Mouse (Mus musculus) MEL (cell line): ENCODE measurements around the gene Kcnmb4. TPM values are rescaled to one million over a fixed set of nuclear protein-coding genes. Genes with fewer than 3 reads are reported as not detected.

Experiments used
- DNase-seq: peaks from one replicate; pipeline ENCODE4 v3.0.0; 2011; ENCODE audit warnings: low read depth, low spot score
- H3K27ac ChIP-seq: 2 replicates; pipeline ENCODE4 v1.5.1; 2012; ENCODE audit warnings: low read depth, mild to moderate bottlenecking, control low read depth, low read length, moderate library complexity; ENCODE audit not compliant: control insufficient read depth
- H3K27me3 ChIP-seq, 2 experiments: fragments of 150-350 bp in 1 of 2; sonication (generic) in 1 of 2; 2 replicates each; pipeline ENCODE4 v1.6.1; 2012; ENCODE audit warnings: low read length in 2 of 2, mild to moderate bottlenecking in 2 of 2, improper control_type of control experiment in 1 of 2, moderate library complexity in 1 of 2; ENCODE audit not compliant: insufficient read depth in 2 of 2, control insufficient read depth in 1 of 2
- H3K36me3 ChIP-seq, 2 experiments: 2 replicates each; pipeline ENCODE4 v1.6.1; 2012 to 2014; ENCODE audit warnings: low read length in 2 of 2, improper control_type of control experiment in 1 of 2, inconsistent platforms in 1 of 2, mild to moderate bottlenecking in 1 of 2; ENCODE audit not compliant: insufficient read depth in 2 of 2, control insufficient read depth in 1 of 2
- H3K4me1 ChIP-seq, 2 experiments: fragments of 150-350 bp in 1 of 2; sonication (generic) in 1 of 2; 2 replicates each; pipeline ENCODE4 v1.6.1; 2012; ENCODE audit warnings: low read length in 2 of 2, improper control_type of control experiment in 1 of 2, mild to moderate bottlenecking in 1 of 2; ENCODE audit not compliant: insufficient read depth in 2 of 2, control insufficient read depth in 1 of 2
- H3K4me3 ChIP-seq, 2 experiments: fragments of 150-350 bp in 1 of 2; sonication (generic) in 1 of 2; 2 replicates each; pipeline ENCODE4 v1.5.1; 2012; ENCODE audit warnings: low read depth in 2 of 2, low read length in 2 of 2, mild to moderate bottlenecking in 2 of 2, moderate library complexity in 2 of 2, control low read depth in 1 of 2, improper control_type of control experiment in 1 of 2; ENCODE audit not compliant: control insufficient read depth in 1 of 2, insufficient read depth in 1 of 2
- H3K79me2 ChIP-seq: 2 replicates; pipeline ENCODE4 v1.6.1; 2012; ENCODE audit warnings: mild to moderate bottlenecking, low read length, moderate library complexity; ENCODE audit not compliant: control insufficient read depth, poor library complexity, insufficient read depth
- H3K9ac ChIP-seq: 2 replicates; pipeline ENCODE4 v1.6.1; 2012; ENCODE audit warnings: low read depth, mild to moderate bottlenecking, control low read depth, low read length, moderate library complexity; ENCODE audit not compliant: control insufficient read depth, poor library complexity, severe bottlenecking
- H3K9me3 ChIP-seq: fragments of 150-350 bp; sonication (generic); replicated peaks from 2 replicates; pipeline ENCODE4 v1.6.1; 2012; ENCODE audit warnings: mild to moderate bottlenecking, low read length, improper control_type of control experiment, moderate library complexity; ENCODE audit not compliant: insufficient read depth
- BHLHE40 ChIP-seq: IDR thresholded peaks from 2 replicates; pipeline ENCODE4 v1.6.1; 2012; ENCODE audit warnings: low read depth, mild to moderate bottlenecking, inconsistent platforms, low read length, improper control_type of control experiment, borderline replicate concordance
- CHD1 ChIP-seq: IDR thresholded peaks from 2 replicates; pipeline ENCODE4 v1.6.1; 2012; ENCODE audit warnings: low read depth, mild to moderate bottlenecking, inconsistent platforms, low read length, improper control_type of control experiment
- CTCF ChIP-seq, 3 experiments: IDR thresholded peaks in 2 of 3; conservative IDR thresholded peaks in 1 of 3; 2 replicates each; pipeline ENCODE4 v1.5.1; 2011 to 2012; ENCODE audit warnings: low read length in 3 of 3, low read depth in 2 of 3, mild to moderate bottlenecking in 2 of 3, improper control_type of control experiment in 1 of 3, inconsistent platforms in 1 of 3, mixed read lengths in 1 of 3, moderate library complexity in 1 of 3; ENCODE audit not compliant: control insufficient read depth in 1 of 3, insufficient read depth in 1 of 3, poor library complexity in 1 of 3, severe bottlenecking in 1 of 3
- EP300 ChIP-seq, 2 experiments: IDR thresholded peaks; 2 replicates each; pipeline ENCODE4 v1.6.1; 2011; ENCODE audit warnings: improper control_type of control experiment in 2 of 2, low read length in 2 of 2, low read depth in 1 of 2, mild to moderate bottlenecking in 1 of 2
- KAT2A ChIP-seq: conservative IDR thresholded peaks from 2 replicates; pipeline ENCODE4 v1.6.1; 2012; ENCODE audit warnings: low read depth, low read length, improper control_type of control experiment, inconsistent platforms
- MAFK ChIP-seq: IDR thresholded peaks from 2 replicates; pipeline ENCODE4 v1.6.1; 2011; ENCODE audit warnings: low read depth, mild to moderate bottlenecking, low read length, improper control_type of control experiment, borderline replicate concordance
- MAX ChIP-seq: IDR thresholded peaks from 2 replicates; pipeline ENCODE4 v1.6.1; 2011; ENCODE audit warnings: low read length, improper control_type of control experiment
- MYC ChIP-seq: IDR thresholded peaks from 2 replicates; pipeline ENCODE4 v1.6.1; 2011; ENCODE audit warnings: low read depth, mild to moderate bottlenecking, low read length, improper control_type of control experiment, moderate library complexity
- NELFE ChIP-seq: IDR thresholded peaks from 2 replicates; pipeline ENCODE4 v1.6.1; 2011; ENCODE audit warnings: low read depth, low read length, improper control_type of control experiment
- POLR2A ChIP-seq, 2 experiments: IDR thresholded peaks; 2 replicates each; pipeline ENCODE4 v1.6.1; 2011 to 2012; ENCODE audit warnings: low read length in 2 of 2, mild to moderate bottlenecking in 2 of 2, control low read depth in 1 of 2, improper control_type of control experiment in 1 of 2, low read depth in 1 of 2, moderate library complexity in 1 of 2; ENCODE audit not compliant: control insufficient read depth in 1 of 2, insufficient read depth in 1 of 2, poor library complexity in 1 of 2
- RCOR1 ChIP-seq: IDR thresholded peaks from 2 replicates; pipeline ENCODE4 v1.6.1; 2012; ENCODE audit warnings: low read depth, mild to moderate bottlenecking, inconsistent platforms, low read length, improper control_type of control experiment
- SIN3A ChIP-seq: IDR thresholded peaks from 2 replicates; pipeline ENCODE4 v1.6.1; 2012; ENCODE audit warnings: low read length, improper control_type of control experiment, inconsistent platforms
- ZC3H11A ChIP-seq: IDR thresholded peaks from 2 replicates; pipeline ENCODE4 v1.6.1; 2012; ENCODE audit warnings: low read depth, mild to moderate bottlenecking, inconsistent platforms, low read length, improper control_type of control experiment
- ZKSCAN1 ChIP-seq: IDR thresholded peaks from 2 replicates; pipeline ENCODE4 v1.6.1; 2012; ENCODE audit warnings: low read depth, mild to moderate bottlenecking, inconsistent platforms, low read length, improper control_type of control experiment, moderate library complexity
- polyA plus RNA-seq, 2 experiments: library from polyadenylated mRNA; stranded (reverse) in 1 of 2; unstranded in 1 of 2; fragments of >175 nt in 1 of 2; fragments of >200 nt in 1 of 2; gene quantifications; 2 replicates each; pipeline versions ENCODE4 v1.2.1 to v1.2.4; 2012; ENCODE audit warnings: low replicate concordance in 2 of 2, low read depth in 1 of 2; ENCODE audit not compliant: insufficient read length in 2 of 2, insufficient read depth in 1 of 2, missing spikeins in 1 of 2
- total RNA-seq: library from RNA; depleted of rRNA; stranded (reverse); fragments of 300-350 nt; gene quantifications from 2 replicates; pipeline ENCODE4 v1.2.3, GENCODE M21; 2012

The Kcnmb4 gene
- total and polyA plus RNA-seq, 3 experiments = not detected

DNA sequence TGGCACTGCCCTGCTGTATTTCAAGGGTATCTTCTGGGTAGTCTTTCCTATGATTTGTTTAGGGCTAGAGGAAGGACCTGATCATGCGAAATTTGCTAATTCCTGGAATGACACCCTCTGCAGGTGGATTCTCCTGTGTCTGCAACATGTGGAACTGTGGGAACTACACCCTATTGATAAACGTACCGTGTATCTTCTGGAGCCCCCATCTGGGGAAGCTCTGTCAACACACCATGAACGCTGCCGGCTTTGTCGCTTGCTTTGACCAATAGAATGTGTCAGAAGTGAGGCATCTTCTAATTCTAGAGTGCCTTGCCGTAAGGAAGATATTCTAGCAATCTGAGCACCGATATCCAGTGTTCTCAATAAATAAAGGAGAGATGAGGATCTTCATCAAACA is 28.9 kb downstream of the Kcnmb4 start:
- no peaks in the 10 kb centered on the region for H3K9me3 ChIP-seq

DNA sequence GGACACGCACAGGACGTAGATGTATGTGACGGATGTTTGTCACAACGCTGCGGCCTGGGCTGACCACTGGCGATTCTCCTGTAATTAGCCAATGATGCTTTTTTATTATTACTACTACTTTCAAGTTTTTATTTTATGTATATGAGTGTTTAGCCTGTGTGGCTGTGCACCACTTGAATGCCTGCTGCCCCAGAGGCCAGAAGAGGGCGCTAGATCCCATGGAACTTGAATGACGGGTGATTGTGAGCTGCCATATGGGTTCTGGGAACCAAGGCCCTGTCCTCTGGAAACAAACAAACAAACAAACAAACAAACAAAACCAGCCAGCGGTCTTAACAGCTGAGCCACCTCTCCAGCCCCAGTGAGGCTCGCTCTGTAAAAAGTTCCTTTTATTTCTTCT is 29.3 kb downstream of the Kcnmb4 start:
- Histone ChIP-seq H3K9me3 (no peaks in the 10 kb centered on the region), H3K27ac (no peak overlapping the region), H3K4me3 (no peak overlapping the region), H3K79me2 (no peaks in the 10 kb centered on the region), H3K27me3 (no peaks in the 10 kb centered on the region), H3K9ac (no peak overlapping the region), H3K4me1 (no peaks in the 10 kb centered on the region), H3K36me3 (no peaks in the 10 kb centered on the region)
- no peak for DNase-seq
- TF ChIP-seq CHD1 (no peak), CTCF (IDR thresholded peaks at IDR 0.05 in 2 of 3, conservative IDR thresholded peaks at IDR 0.05 in 1 of 3; ENCODE audit: control insufficient read depth in 1 of 3, insufficient read depth in 1 of 3, low read depth in 2 of 3, low read length in 3 of 3, poor library complexity in 1 of 3, severe bottlenecking in 1 of 3) (peak in 1 of 3 experiments; percentile 20; a peak in 2 of 6 replicates)

More for the DNA sequence above, 28.9 kb downstream of the Kcnmb4 start:
- no peaks in the 10 kb centered on the region for H3K27me3 ChIP-seq
- H3K4me3 ChIP-seq = no peak overlapping the region
- H3K79me2 ChIP-seq = no peaks in the 10 kb centered on the region
- H3K4me1 ChIP-seq = no peaks in the 10 kb centered on the region
- H3K9ac ChIP-seq = no peak overlapping the region
- no peak for TF ChIP-seq NELFE
- no peak for TF ChIP-seq RCOR1
- no peak for TF ChIP-seq MAX
- no peak for TF ChIP-seq KAT2A
- TF ChIP-seq EP300 (IDR thresholded peaks at IDR 0.05; ENCODE audit: low read depth in 1 of 2, low read length in 2 of 2) = no peak
- TF ChIP-seq ZC3H11A = no peak
- TF ChIP-seq, all 39 proteins: peak for 0
- Histone ChIP-seq H3K27ac (no peak overlapping the region), H3K36me3 (no peaks in the 10 kb centered on the region)
- no peak for DNase-seq

DNA sequence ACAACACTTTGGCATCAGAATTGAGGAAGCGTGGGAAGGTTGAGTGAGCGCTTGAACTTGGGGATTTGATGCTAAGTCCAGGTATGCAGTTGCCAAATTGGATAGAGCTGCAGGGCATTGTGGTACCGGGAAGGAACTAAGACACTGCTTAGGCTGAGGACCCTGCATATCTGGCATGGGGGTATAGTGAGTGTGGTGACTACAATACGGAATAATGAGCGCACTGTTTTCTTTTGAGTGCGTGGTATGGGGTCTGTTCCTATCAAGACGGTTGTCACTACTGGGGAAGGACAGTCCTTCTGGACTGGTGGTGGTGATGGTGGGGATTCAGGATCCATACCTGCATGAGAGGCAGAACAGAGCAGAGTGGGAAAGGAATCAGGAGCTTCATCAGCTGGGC is 32.7 kb downstream of the Kcnmb4 start:
- Histone ChIP-seq H3K27ac (no peak overlapping the region), H3K9me3 (no peaks in the 10 kb centered on the region), H3K27me3 (no peaks in the 10 kb centered on the region), H3K9ac (no peak overlapping the region), H3K79me2 (no peaks in the 10 kb centered on the region), H3K4me1 (no peaks in the 10 kb centered on the region)
- no peak for DNase-seq
- TF ChIP-seq POLR2A (IDR thresholded peaks at IDR 0.05; ENCODE audit: control insufficient read depth in 1 of 2, insufficient read depth in 1 of 2, low read depth in 1 of 2, low read length in 2 of 2, poor library complexity in 1 of 2) = no peak
- TF ChIP-seq, all 39 proteins: peak for 0
- no peak overlapping the region for H3K4me3 ChIP-seq
- H3K36me3 ChIP-seq = no peaks in the 10 kb centered on the region

DNA sequence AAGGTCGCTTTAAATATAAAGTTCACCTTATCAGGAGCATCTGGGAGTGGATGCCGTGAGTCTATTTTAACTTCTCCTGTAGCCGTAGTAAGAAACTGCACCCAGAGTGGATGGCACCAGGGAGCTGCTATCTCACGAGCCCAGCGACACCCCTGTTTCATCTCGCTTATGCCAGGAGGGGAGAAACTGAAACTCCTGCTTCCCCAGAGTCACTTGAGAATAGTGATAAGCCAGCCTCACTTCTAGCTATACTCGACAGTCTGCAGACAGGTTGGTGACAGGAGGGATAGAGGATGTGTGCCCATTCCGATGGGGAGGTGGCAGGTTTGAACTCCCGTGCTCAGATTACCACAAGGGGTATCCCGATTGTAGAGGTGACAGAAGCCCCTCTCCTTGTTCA is 33.6 kb downstream of the Kcnmb4 start:
- Histone ChIP-seq H3K4me3 (no peak overlapping the region), H3K27ac (no peak overlapping the region), H3K36me3 (no peaks in the 10 kb centered on the region), H3K4me1 (no peaks in the 10 kb centered on the region), H3K9me3 (no peaks in the 10 kb centered on the region), H3K79me2 (no peaks in the 10 kb centered on the region), H3K9ac (no peak overlapping the region), H3K27me3 (no peaks in the 10 kb centered on the region)
- TF ChIP-seq BHLHE40 (no peak), MAFK (no peak), SIN3A (no peak), MYC (no peak), EP300 (IDR thresholded peaks at IDR 0.05; ENCODE audit: low read depth in 1 of 2, low read length in 2 of 2) (no peak), ZKSCAN1 (no peak)
- DNase-seq = no peak
